Mouse (Mus musculus): ENCODE data around the gene Slc30a9.

DNA sequence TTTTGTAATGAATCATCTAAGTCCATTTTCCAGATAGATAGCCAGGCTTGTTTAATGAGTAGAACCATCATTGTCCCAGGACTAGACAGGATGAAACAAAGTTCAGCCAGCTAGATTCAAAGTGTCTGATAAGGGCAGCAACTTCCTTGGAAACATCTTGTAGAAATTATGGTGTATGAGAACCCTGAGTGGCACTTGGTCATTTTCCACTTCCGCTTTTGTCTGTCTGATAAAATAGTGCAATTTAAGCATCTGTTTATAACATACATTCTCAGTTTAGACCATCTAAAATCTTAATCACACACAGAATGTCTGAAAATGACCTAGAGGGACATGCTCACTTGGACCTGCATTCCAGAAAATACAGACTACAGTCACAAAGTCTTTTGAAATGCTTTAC is 2.9 kb upstream of the Slc30a9 start:
- no peak for TF ChIP-seq CTCF (IDR thresholded peaks at IDR 0.05; ENCODE audit: borderline replicate concordance, control insufficient read depth, extremely low read depth, insufficient read depth, low read length, poor library complexity)
- no peak for TF ChIP-seq POLR2A (IDR thresholded peaks at IDR 0.05; ENCODE audit: control insufficient read depth, extremely low read depth, insufficient read depth, low read length, poor library complexity)

Data from thymus, adult 2 months (tissue).